9 mouse cellular contexts compared by ENCODE assay signal in genomic region chr14:31662555-31663211, GRCm38 (mm10). TPM values are rescaled to one million over a fixed set of nuclear protein-coding genes. Genes with fewer than 3 reads are reported as not detected.
DNase-seq lines count a peak whose midpoint lies in the region; ATAC-seq and TF ChIP-seq lines count a peak whose summit lies in the region.
"Had no signal": no experiment of that assay in that cellular context is flagged by ENCODE, and none has a peak within 500 bp of the region (broad histone marks: within the 10 kb centered on the region; RNA-seq: fewer than 3 reads in every experiment).

No protein-coding gene starts in this region.

- H3ac ChIP-seq in myocyte (ENCODE audit: control insufficient read depth, insufficient read length) = no peak overlapping the region

- peak overlapping the region; percentile 97 for H3K27ac ChIP-seq in layer of hippocampus, adult 2 months
- H3K27ac ChIP-seq in hindbrain, embryonic 14.5 days = peak overlapping the region; percentile 96

- no peaks in the 10 kb centered on the region for H3K9me3 ChIP-seq in hindbrain, embryonic 14.5 days (ENCODE audit: control insufficient read depth, low read length)
- H3K9me3 ChIP-seq: G1E had no signal

- no peaks in the 10 kb centered on the region for H3K27me3 ChIP-seq in hindbrain, embryonic 14.5 days (ENCODE audit: control insufficient read depth, insufficient read depth, low read length)
- no peaks in the 10 kb centered on the region for H3K27me3 ChIP-seq in myocyte (ENCODE audit: control insufficient read depth, insufficient read depth, insufficient read length)

- peak overlapping the region; percentile 64 for H3K4me2 ChIP-seq in hindbrain, embryonic 14.5 days (replicated peaks)
- peak overlapping the region; percentile 86 for H3K4me2 ChIP-seq in myocyte (ENCODE audit: low read depth)

- no peaks in the 10 kb centered on the region for H3K79me2 ChIP-seq in myocyte (ENCODE audit: control insufficient read depth, insufficient read depth)

- TF ChIP-seq CTCF in layer of hippocampus, adult 2 months (conservative IDR thresholded peaks at IDR 0.05) = no peak

- H3K4me3 ChIP-seq in layer of hippocampus, adult 2 months = peak overlapping the region; percentile 62
- peak overlapping the region; percentile 35 for H3K4me3 ChIP-seq in hindbrain, embryonic 14.5 days (replicated peaks; ENCODE audit: low read length)
- peak overlapping the region; percentile 34 for H3K4me3 ChIP-seq in myocyte

- H3K4me1 ChIP-seq in hindbrain, embryonic 14.5 days (replicated peaks; ENCODE audit: control insufficient read depth, insufficient read depth, low read length) = peaks cover 52% of the 10 kb centered on the region

- H3K36me3 ChIP-seq in hindbrain, embryonic 14.5 days (replicated peaks; ENCODE audit: control insufficient read depth, insufficient read depth) = no peaks in the 10 kb centered on the region
- H3K36me3 ChIP-seq in myocyte (ENCODE audit: control insufficient read depth, insufficient read depth) = no peaks in the 10 kb centered on the region

- peak; percentile 3; the same call in 1 of the 2 replicates for ATAC-seq in hindbrain, embryonic 14.5 days (ENCODE audit: low FRiP score)

- peak; percentile 63 for TF ChIP-seq POLR2A in myocyte (IDR thresholded peaks at IDR 0.05; ENCODE audit: insufficient read length, low read depth)

- peak overlapping the region; percentile 59 for H3K9ac ChIP-seq in hindbrain, embryonic 14.5 days

- whole genome bisulfite sequencing in hindbrain, embryonic 14.5 days = 25% methylated on average over 9 of the region's 9 CpGs

- no peak for DNase-seq in layer of hippocampus, adult 2 months (ENCODE audit: low spot score in 2 of 2)
- DNase-seq in layer of hippocampus, adult 9-10 months (ENCODE audit: low spot score) = no peak
- peak; percentile 53 to 69 for DNase-seq in adrenal gland, postnatal 36 days
- peak; percentile 46 for DNase-seq in forelimb bud, embryonic 11.5 days (ENCODE audit: low read depth, low spot score)
- DNase-seq in hindbrain, embryonic 14.5 days (ENCODE audit: low spot score) = peak; percentile 67
- peak; percentile 24 for DNase-seq in liver
- no peak for DNase-seq in urinary bladder, adult 2 months (ENCODE audit: low spot score)

TF ChIP-seq in myocyte, 11 proteins besides CTCF, POLR2A, EP300 and RAD21:
- no peak for TF ChIP-seq MYOG (IDR thresholded peaks at IDR 0.05; ENCODE audit: control insufficient read depth in 1 of 3, insufficient read depth in 1 of 3, insufficient read length in 2 of 3, low read depth in 2 of 3)
- peak; percentile 3 for TF ChIP-seq TCF12 (IDR thresholded peaks at IDR 0.05; ENCODE audit: insufficient read depth, poor library complexity, severe bottlenecking)
- TF ChIP-seq MYOD1 (IDR thresholded peaks at IDR 0.05; ENCODE audit: control insufficient read depth in 1 of 3, insufficient read length in 2 of 3, low read depth in 2 of 3) = peak in 1 of 3 experiments; percentile 20
- no peak for TF ChIP-seq E2F4 (IDR thresholded peaks at IDR 0.05; ENCODE audit: insufficient read depth)
- no peak for TF ChIP-seq CEBPB (IDR thresholded peaks at IDR 0.05; ENCODE audit: insufficient read depth, poor library complexity, severe bottlenecking)
- TF ChIP-seq POLR2AphosphoS2 (IDR thresholded peaks at IDR 0.05; ENCODE audit: insufficient read length, low read depth) = peak; percentile 64
- TF ChIP-seq SRF (IDR thresholded peaks at IDR 0.05; ENCODE audit: control insufficient read depth, insufficient read length, low read depth) = no peak
- TF ChIP-seq TCF3 (IDR thresholded peaks at IDR 0.05; ENCODE audit: insufficient read length, low read depth) = no peak
- TF ChIP-seq MAX (IDR thresholded peaks at IDR 0.05; ENCODE audit: low read depth) = peak; percentile 41
- no peak for TF ChIP-seq REST (IDR thresholded peaks at IDR 0.05; ENCODE audit: insufficient read depth, insufficient read length)
- TF ChIP-seq USF1 (IDR thresholded peaks at IDR 0.05; ENCODE audit: low read depth) = peak; percentile 88
TF ChIP-seq in myocyte: peak in this region for 5.

RNA-seq across cellular contexts. Expression of gene Hacl1, which starts 21.6 kb away (rescaled TPM):
- total RNA-seq in layer of hippocampus, adult 2 months (2021) = 1 to 10 TPM; 7.0 to 9.4 TPM
- total RNA-seq in adrenal gland, postnatal 36 days (2021) = 10 to 100 TPM; 27.4 to 66.4 TPM
- 8.8 and 13.4 TPM in 2 replicates for polyA plus RNA-seq in hindbrain, embryonic 14.5 days (2014; fragmentation: Nextera tagmentation; extraction: Ambion mirVana)
- 6.0 TPM for polyA plus RNA-seq in myocyte (2012; fragmentation: generic; extraction: Trizol)
- polyA plus RNA-seq in urinary bladder, adult 2 months (2012; rRNA removed) = 19.3 and 24.1 TPM in 2 replicates

RNA-seq across cellular contexts. Expression of gene Btd, which starts 21.9 kb away (rescaled TPM):
- 1 to 10 TPM; 9.6 TPM for total RNA-seq in layer of hippocampus, adult 2 months (2021)
- total RNA-seq in adrenal gland, postnatal 36 days (2021) = 10 to 100 TPM; 48.3 to 73.1 TPM
- 20.3 and 20.9 TPM in 2 replicates for polyA plus RNA-seq in hindbrain, embryonic 14.5 days (2014; fragmentation: Nextera tagmentation; extraction: Ambion mirVana)
- polyA plus RNA-seq in myocyte (2012; fragmentation: generic; extraction: Trizol) = 14.7 TPM
- polyA plus RNA-seq in urinary bladder, adult 2 months (2012; rRNA removed) = 25.4 and 27.7 TPM in 2 replicates

RNA-seq across cellular contexts. Expression of gene Gm49387, which starts 22.0 kb away (rescaled TPM):
- under 1 TPM in 1 of 2 experiments, not detected in 1; 0.95 TPM for total RNA-seq in layer of hippocampus, adult 2 months (2021)
- not detected for total RNA-seq in adrenal gland, postnatal 36 days (2021)
- polyA plus RNA-seq in hindbrain, embryonic 14.5 days (2014; fragmentation: Nextera tagmentation; extraction: Ambion mirVana) = 1.5 TPM in 1 of 2 replicates, not detected in the other
- not detected for polyA plus RNA-seq in myocyte (2012; fragmentation: generic; extraction: Trizol)
- polyA plus RNA-seq in urinary bladder, adult 2 months (2012; rRNA removed) = not detected in 2 replicates
- total RNA-seq: G1E had no signal
- polyA plus RNA-seq: G1E had no signal

Comparison
In these comparisons a context has a peak if more than half of its experiments do, and no peak if none do; other contexts are left out.
1. DNase-seq: peak in adrenal gland, postnatal 36 days (2 of 2), forelimb bud, embryonic 11.5 days (single experiment), hindbrain, embryonic 14.5 days (single experiment) and liver (single experiment); none in layer of hippocampus, adult 2 months (0 of 2), layer of hippocampus, adult 9-10 months (single experiment) and urinary bladder, adult 2 months (single experiment).
2. Peak in every context shown above with its lines, with median percentiles within 50 percentile points of each other: H3K4me3 ChIP-seq.